Mouse (Mus musculus): ENCODE measurements around the gene Sugt1.

DNA sequence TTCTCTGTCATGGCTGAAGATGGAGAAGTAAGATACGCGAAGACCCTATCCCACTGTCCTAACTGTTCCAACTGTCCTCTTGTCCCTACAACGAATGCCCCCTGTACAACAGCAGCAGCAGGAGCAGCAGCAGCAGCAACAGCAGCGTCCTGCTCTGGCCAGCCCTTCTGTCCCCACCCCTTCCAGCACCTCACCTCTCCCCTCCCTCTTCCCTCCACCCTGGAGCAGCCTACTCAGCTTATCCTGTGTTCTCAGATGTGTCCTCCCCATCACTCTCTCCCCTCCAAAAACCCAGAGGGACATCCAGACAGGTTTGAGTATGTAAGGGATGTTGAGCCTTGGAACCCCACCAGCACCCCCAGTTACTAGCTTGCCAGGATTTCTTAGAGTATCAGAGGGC lies 74.5 kb downstream of the Sugt1 start, which contains the start of gene Cnmd:
- no peak for TF ChIP-seq POLR2A (IDR thresholded peaks at IDR 0.05; ENCODE audit: low read depth, low read length)
- TF ChIP-seq CTCF (conservative IDR thresholded peaks at IDR 0.05; ENCODE audit: insufficient read depth, insufficient read length, low read depth, low read length), result no peak
